Mouse (Mus musculus) heart, adult 2 months (tissue): ENCODE results near the gene Ndufv1. TPM values are rescaled to one million over a fixed set of nuclear protein-coding genes. Genes with fewer than 3 reads are reported as not detected.
"Not testable (repeated sequence)": the region's sequence is repeated elsewhere in the genome, so short reads cannot be mapped to it uniquely, and the experiment has no call there.

Experiments
- DNase-seq, 2 experiments: peaks; one replicate each; pipeline ENCODE4 v3.0.0; 2021
- H3K27ac ChIP-seq: fragments of 200-600 bp; 2 replicates; pipeline ENCODE4 v1.8.1; 2022
- H3K27me3 ChIP-seq: fragments of 200-500 bp; 2 replicates; pipeline ENCODE4 v1.6.1; 2012; ENCODE audit warnings: mild to moderate bottlenecking, low read length, inconsistent platforms, mixed read lengths; ENCODE audit not compliant: control insufficient read depth, insufficient read depth
- H3K36me3 ChIP-seq: fragments of 200-500 bp; 2 replicates; pipeline ENCODE4 v1.6.1; 2012; ENCODE audit warnings: low read length, inconsistent platforms; ENCODE audit not compliant: control insufficient read depth, insufficient read depth
- H3K4me1 ChIP-seq: fragments of 200-500 bp; 2 replicates; pipeline ENCODE4 v1.6.1; 2011; ENCODE audit warnings: low read length; ENCODE audit not compliant: control insufficient read depth, insufficient read depth
- H3K4me3 ChIP-seq: fragments of 200-600 bp; 2 replicates; pipeline ENCODE4 v1.8.1; 2022
- H3K79me2 ChIP-seq: fragments of 200-500 bp; replicated peaks from 2 replicates; pipeline ENCODE4 v1.6.1; 2012; ENCODE audit warnings: mild to moderate bottlenecking, inconsistent platforms, low read length, moderate library complexity, mixed read lengths; ENCODE audit not compliant: control insufficient read depth, insufficient read depth
- H3K9ac ChIP-seq: fragments of 200-500 bp; 2 replicates; pipeline ENCODE4 v1.6.1; 2012; ENCODE audit warnings: low read depth, mild to moderate bottlenecking, control low read depth, inconsistent platforms, low read length, mixed read lengths
- CTCF ChIP-seq: fragments of 200-600 bp; IDR thresholded peaks from 2 replicates; pipeline ENCODE4 v1.8.1; 2022; ENCODE audit warnings: antibody characterized with exemption, mild to moderate bottlenecking, moderate library complexity
- EP300 ChIP-seq: fragments of 200-500 bp; IDR thresholded peaks from 2 replicates; pipeline ENCODE4 v1.6.1; 2011; ENCODE audit warnings: low read depth, low read length, control low read depth; ENCODE audit not compliant: insufficient read depth
- POLR2A ChIP-seq: fragments of 200-500 bp; IDR thresholded peaks from 2 replicates; pipeline ENCODE4 v1.6.1; 2011; ENCODE audit warnings: mild to moderate bottlenecking, low read depth, low read length, control low read depth; ENCODE audit not compliant: insufficient read depth
- WGBS: fragments of 180-500 bp; shearing (Covaris S2); methylation state at CpG from one replicate; pipeline ENCODE4 v1.1.7; 2018; 5-methylcytosine and 5-hydroxymethylcytosine counted together
- intact Hi-C: fragments of 180-260 bp; cut with DNase I; formaldehyde crosslinking; loops from one replicate; pipeline ENCODE4 v1.15.1; 2025
- polyA plus RNA-seq: library from polyadenylated mRNA; depleted of rRNA; stranded (reverse); fragments of >200 nt; gene quantifications from 2 replicates; pipeline ENCODE4 v1.2.3, GENCODE M21; 2012
- total RNA-seq, 2 experiments: library from RNA; stranded (reverse); gene quantifications; 2 replicates each; pipeline ENCODE4 v1.2.3; 2021

The Ndufv1 gene
- total and polyA plus RNA-seq, 3 experiments: 1,031 to 1,231 (median 1,078) TPM

GRCm38 (mm10) chr19:4054613-4055012 is 42.0 kb upstream of the Ndufv1 start:
- no peak for DNase-seq
- intact Hi-C loops: loop anchor here (5.0 kb wide), 1 partner anchor 173 kb away; no protein-coding TSS in a partner anchor
- Histone ChIP-seq H3K4me1 (no peaks in the 10 kb centered on the region; the same call in 1 of the 2 replicates), H3K36me3 (no peaks in the 10 kb centered on the region), H3K9ac (no peak overlapping the region), H3K4me3 (no peak overlapping the region), H3K79me2 (no peaks in the 10 kb centered on the region), H3K27me3 (no peaks in the 10 kb centered on the region), H3K27ac (no peak overlapping the region)
- no peak for TF ChIP-seq EP300
- no peak for TF ChIP-seq POLR2A
- TF ChIP-seq CTCF: no peak
- WGBS: 88% methylated on average over 5 of the region's 5 CpGs

- DNase-seq: no peak
- H3K36me3 ChIP-seq: no peaks in the 10 kb centered on the region
- TF ChIP-seq CTCF (no peak), EP300 (no peak), POLR2A (no peak)
Measured at GRCm38 (mm10) chr19:4052516-4053030, 40.0 kb upstream of the Ndufv1 start.

GRCm38 (mm10) chr19:4051741-4052515 is 39.3 kb upstream of the Ndufv1 start:
- WGBS: 42% methylated on average over 10 of the region's 10 CpGs
- Histone ChIP-seq H3K4me3 (no peak overlapping the region), H3K36me3 (no peaks in the 10 kb centered on the region)

More at GRCm38 (mm10) chr19:4052516-4053030, 40.0 kb upstream of the Ndufv1 start:
- H3K27me3 ChIP-seq: no peaks in the 10 kb centered on the region
- H3K4me3 ChIP-seq: no peak overlapping the region
- no peak overlapping the region; the same call in 1 of the 2 replicates for H3K27ac ChIP-seq
- H3K4me1 ChIP-seq: no peaks in the 10 kb centered on the region; the same call in 1 of the 2 replicates
- intact Hi-C loops: loop anchor here (5.0 kb wide), 1 partner anchor 175 kb away; no protein-coding TSS in a partner anchor
- no peaks in the 10 kb centered on the region for H3K79me2 ChIP-seq
- 43% methylated on average over 5 of the region's 5 CpGs for WGBS
- H3K9ac ChIP-seq: no peak overlapping the region

DNA sequence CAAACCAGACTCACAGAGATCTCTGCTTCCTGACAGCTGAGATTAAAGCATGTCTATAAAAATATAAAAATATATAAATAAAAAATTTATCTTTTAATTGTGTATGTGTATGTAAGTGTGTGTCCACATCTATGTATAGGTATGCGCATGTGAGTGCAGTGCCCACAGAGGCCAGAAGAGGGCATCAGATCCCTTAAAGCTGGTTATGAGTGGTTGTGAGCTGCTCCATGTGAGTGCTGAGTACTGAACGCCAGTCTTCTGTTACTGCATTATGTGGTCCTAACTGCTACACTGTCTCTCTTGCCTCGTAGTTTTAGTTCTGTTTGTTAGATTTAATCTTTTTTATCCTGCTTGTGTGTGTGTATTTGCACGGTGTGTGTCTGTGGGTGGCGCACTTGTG is 38.4 kb upstream of the Ndufv1 start:
- no peaks in the 10 kb centered on the region for H3K36me3 ChIP-seq
- H3K4me3 ChIP-seq: no peak overlapping the region
- no peak overlapping the region for H3K27ac ChIP-seq
- intact Hi-C loops: loop anchor here (5.0 kb wide), 1 partner anchor 176 kb away; no protein-coding TSS in a partner anchor
- no peaks in the 10 kb centered on the region for H3K27me3 ChIP-seq
- 95% methylated on average over 5 of the region's 5 CpGs for WGBS
- TF ChIP-seq EP300 (no peak), CTCF (peak; percentile 33; the same call in 1 of the 2 replicates), POLR2A (no peak)
- H3K9ac ChIP-seq: no peak overlapping the region
- H3K4me1 ChIP-seq: peaks cover 1% of the 10 kb centered on the region; the same call in 1 of the 2 replicates
- DNase-seq: no peak
- no peaks in the 10 kb centered on the region for H3K79me2 ChIP-seq

More at GRCm38 (mm10) chr19:4051741-4052515, 39.3 kb upstream of the Ndufv1 start:
- peak; percentile 66 to 76 for DNase-seq
- intact Hi-C loops: loop anchor here (5.0 kb wide), 1 partner anchor 175 kb away; no protein-coding TSS in a partner anchor
- H3K79me2 ChIP-seq: no peaks in the 10 kb centered on the region
- no peaks in the 10 kb centered on the region; the same call in 1 of the 2 replicates for H3K4me1 ChIP-seq
- no peaks in the 10 kb centered on the region for H3K27me3 ChIP-seq
- TF ChIP-seq POLR2A (no peak), CTCF (peak; percentile 79)
- no peak overlapping the region; the same call in 1 of the 2 replicates for H3K27ac ChIP-seq
- H3K9ac ChIP-seq: no peak overlapping the region

DNA sequence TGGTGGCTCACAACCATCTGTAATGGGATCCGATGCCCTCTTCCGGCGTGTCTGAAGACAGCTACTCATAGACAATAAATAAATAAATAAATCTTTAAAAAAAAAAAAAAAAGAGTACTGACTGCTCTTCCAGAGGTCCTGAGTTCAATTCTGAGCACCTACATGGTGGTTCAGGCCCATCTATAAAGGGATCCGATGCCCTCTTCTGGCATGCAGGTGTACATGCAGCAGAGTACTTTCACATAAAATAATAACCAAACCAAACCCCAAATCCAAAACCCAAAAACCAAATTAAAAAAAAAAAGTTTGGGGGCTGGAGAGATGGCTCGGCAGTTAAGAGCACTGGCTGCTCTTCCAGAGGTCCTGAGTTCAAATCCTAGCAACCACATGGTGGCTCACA is 36.5 kb upstream of the Ndufv1 start:
- H3K4me1 ChIP-seq, intact Hi-C loops: not testable (repeated sequence)
- WGBS: 75% methylated on average over 5 of the region's 5 CpGs

DNA sequence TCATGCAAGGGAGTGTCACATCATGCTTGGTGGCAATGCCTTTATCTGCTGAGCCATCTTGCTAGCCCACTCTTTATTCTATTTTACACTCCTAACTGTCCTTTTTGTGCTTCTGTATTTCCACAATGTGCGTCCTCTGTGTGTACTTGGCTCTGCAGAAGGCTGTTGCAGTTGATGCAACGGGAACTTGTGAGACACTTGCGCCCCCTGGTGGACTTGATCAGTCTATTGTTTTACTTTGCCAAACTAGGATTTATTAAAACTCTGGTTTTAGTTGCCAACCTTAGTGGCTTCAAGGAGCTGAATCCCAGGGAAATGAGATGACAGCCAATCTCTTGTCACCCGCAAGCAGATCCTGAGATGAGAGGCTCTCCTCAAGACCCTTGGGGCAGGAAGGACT is 35.3 kb upstream of the Ndufv1 start:
- no peak overlapping the region for H3K4me3 ChIP-seq
- WGBS: 21% methylated on average over 4 of the region's 4 CpGs
- no peaks in the 10 kb centered on the region for H3K36me3 ChIP-seq
- no peak overlapping the region for H3K9ac ChIP-seq
- TF ChIP-seq CTCF (peak; percentile 91), EP300 (no peak)
- peaks cover 6% of the 10 kb centered on the region for H3K4me1 ChIP-seq
- no peaks in the 10 kb centered on the region for H3K27me3 ChIP-seq
- DNase-seq: peak; percentile 76 to 83
- H3K27ac ChIP-seq: no peak overlapping the region
- no peaks in the 10 kb centered on the region for H3K79me2 ChIP-seq
- intact Hi-C loops: loop anchor here (1.0 kb wide), 1 partner anchor 29 kb away; no protein-coding TSS in a partner anchor

More for the DNA sequence above, 36.5 kb upstream of the Ndufv1 start:
- not testable (repeated sequence) for H3K27ac ChIP-seq, H3K9ac ChIP-seq, DNase-seq, H3K4me3 ChIP-seq, H3K27me3 ChIP-seq, H3K36me3 ChIP-seq, H3K79me2 ChIP-seq
- TF ChIP-seq CTCF: peak; percentile 29
